Mouse (Mus musculus) liver, embryonic 11.5 days (tissue): Measurements from ENCODE around the gene Zfp78. TPM values are rescaled to one million over a fixed set of nuclear protein-coding genes. Genes with fewer than 3 reads are reported as not detected.
A peak's percentile ranks its signal among the peaks of the same experiment; 100 is the strongest.
"Not testable (repeated sequence)": the region's sequence is repeated elsewhere in the genome, so short reads cannot be mapped to it uniquely, and the experiment has no call there.

Experiments
- ATAC-seq: fragments of 200-750 bp; cut with Nextera tagmentation; replicated peaks from 2 replicates; pipeline ENCODE4 v1.8.0; 2017; ENCODE audit warnings: moderate number of reproducible peaks, mild to moderate bottlenecking, moderate TSS enrichment, moderate library complexity; ENCODE audit not compliant: low FRiP score
- DNase-seq: peaks from one replicate; pipeline ENCODE4 v3.0.0-alpha.2; 2017; ENCODE audit warnings: low spot score
- H3K27ac ChIP-seq: fragments of 300-500 bp; sonication (generic); 2 replicates; pipeline ENCODE4 v1.5.1; 2014; ENCODE audit warnings: mild to moderate bottlenecking, low read depth, low read length, control low read depth
- H3K27me3 ChIP-seq: fragments of 300-500 bp; sonication (generic); replicated peaks from 2 replicates; pipeline ENCODE4 v1.6.1; 2014; ENCODE audit warnings: low read length, mixed read lengths; ENCODE audit not compliant: control insufficient read depth, insufficient read depth
- H3K36me3 ChIP-seq: fragments of 300-500 bp; sonication (generic); 2 replicates; pipeline ENCODE4 v1.6.1; 2014; ENCODE audit warnings: mild to moderate bottlenecking, low read length, moderate library complexity, mixed read lengths; ENCODE audit not compliant: control insufficient read depth, insufficient read depth
- H3K4me1 ChIP-seq: fragments of 300-500 bp; sonication (generic); replicated peaks from 2 replicates; pipeline ENCODE4 v1.6.1; 2014; ENCODE audit warnings: low read length, mixed read lengths; ENCODE audit not compliant: control insufficient read depth, insufficient read depth
- H3K4me2 ChIP-seq: fragments of 300-500 bp; sonication (generic); 2 replicates; pipeline ENCODE4 v1.6.1; 2014; ENCODE audit warnings: mild to moderate bottlenecking, control low read depth, moderate library complexity
- H3K4me3 ChIP-seq: fragments of 300-500 bp; sonication (generic); 2 replicates; pipeline ENCODE4 v1.5.1; 2014; ENCODE audit warnings: low read depth, low read length, control low read depth
- H3K9ac ChIP-seq: fragments of 300-500 bp; sonication (generic); 2 replicates; pipeline ENCODE4 v1.6.1; 2014; ENCODE audit warnings: low read depth, low read length, control low read depth
- H3K9me3 ChIP-seq: fragments of 300-500 bp; sonication (generic); 2 replicates; pipeline ENCODE4 v1.6.1; 2016; ENCODE audit warnings: low read length, inconsistent platforms, mixed read lengths; ENCODE audit not compliant: control insufficient read depth
- WGBS: fragments of 180-500 bp; shearing (Covaris S2); extraction: QIAGEN DNeasy Blood & Tissue Kit; methylation state at CpG from one replicate; pipeline ENCODE4 v1.1.7; 2014; 5-methylcytosine and 5-hydroxymethylcytosine counted together
- polyA plus RNA-seq: library from polyadenylated mRNA; unstranded; fragments of >200 nt; fragmentation: Nextera tagmentation; extraction: Ambion mirVana; gene quantifications from 2 replicates; pipeline ENCODE4 v1.2.1, GENCODE M21; 2014

The Zfp78 gene
- polyA plus RNA-seq, 1 experiment from 2014 or later = 1.3 TPM

GRCm38 (mm10) chr7:6360477-6361060 is 2.5 kb upstream of the Zfp78 start:
- DNase-seq (no peak), ATAC-seq (peak; percentile 34)
- H3K4me1 ChIP-seq = peaks cover 9% of the 10 kb centered on the region
- WGBS = 10% methylated on average over 9 of the region's 9 CpGs
- H3K9ac ChIP-seq = no peak overlapping the region
- H3K4me2 ChIP-seq = no peak overlapping the region
- H3K36me3 ChIP-seq = no peaks in the 10 kb centered on the region
- no peak overlapping the region for H3K4me3 ChIP-seq
- no peaks in the 10 kb centered on the region for H3K9me3 ChIP-seq
- H3K27ac ChIP-seq = no peak overlapping the region
- no peaks in the 10 kb centered on the region for H3K27me3 ChIP-seq

DNA sequence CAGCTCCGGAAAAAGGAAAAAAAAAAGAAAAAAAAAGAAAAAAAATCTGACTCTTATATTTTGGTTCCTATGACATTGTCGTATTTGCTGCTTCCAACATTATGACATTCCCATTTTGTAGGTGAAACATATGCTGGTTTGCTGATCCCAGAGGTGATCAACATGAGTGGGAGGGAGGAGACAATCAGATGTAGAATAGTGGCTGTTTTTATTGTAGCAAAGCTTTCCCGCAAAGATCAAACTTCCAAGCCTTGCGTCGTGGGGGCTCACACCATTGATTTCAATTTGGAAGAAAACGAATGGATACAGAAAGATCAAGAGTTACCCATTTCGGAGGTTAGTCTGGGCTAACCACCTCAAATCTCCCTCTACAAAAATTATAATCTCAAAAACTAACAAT is 1.3 kb upstream of the Zfp78 start:
- Histone ChIP-seq H3K27me3 (no peaks in the 10 kb centered on the region), H3K4me3 (peak overlapping the region; percentile 68), H3K36me3 (no peaks in the 10 kb centered on the region), H3K27ac (peak overlapping the region; percentile 71), H3K9ac (peak overlapping the region; percentile 56; the same call in 1 of the 2 replicates), H3K4me1 (peaks cover 13% of the 10 kb centered on the region), H3K9me3 (no peaks in the 10 kb centered on the region), H3K4me2 (peak overlapping the region; percentile 87)
- WGBS = 27% methylated on average over 7 of the region's 7 CpGs
- ATAC-seq = no peak
- DNase-seq = no peak

DNA sequence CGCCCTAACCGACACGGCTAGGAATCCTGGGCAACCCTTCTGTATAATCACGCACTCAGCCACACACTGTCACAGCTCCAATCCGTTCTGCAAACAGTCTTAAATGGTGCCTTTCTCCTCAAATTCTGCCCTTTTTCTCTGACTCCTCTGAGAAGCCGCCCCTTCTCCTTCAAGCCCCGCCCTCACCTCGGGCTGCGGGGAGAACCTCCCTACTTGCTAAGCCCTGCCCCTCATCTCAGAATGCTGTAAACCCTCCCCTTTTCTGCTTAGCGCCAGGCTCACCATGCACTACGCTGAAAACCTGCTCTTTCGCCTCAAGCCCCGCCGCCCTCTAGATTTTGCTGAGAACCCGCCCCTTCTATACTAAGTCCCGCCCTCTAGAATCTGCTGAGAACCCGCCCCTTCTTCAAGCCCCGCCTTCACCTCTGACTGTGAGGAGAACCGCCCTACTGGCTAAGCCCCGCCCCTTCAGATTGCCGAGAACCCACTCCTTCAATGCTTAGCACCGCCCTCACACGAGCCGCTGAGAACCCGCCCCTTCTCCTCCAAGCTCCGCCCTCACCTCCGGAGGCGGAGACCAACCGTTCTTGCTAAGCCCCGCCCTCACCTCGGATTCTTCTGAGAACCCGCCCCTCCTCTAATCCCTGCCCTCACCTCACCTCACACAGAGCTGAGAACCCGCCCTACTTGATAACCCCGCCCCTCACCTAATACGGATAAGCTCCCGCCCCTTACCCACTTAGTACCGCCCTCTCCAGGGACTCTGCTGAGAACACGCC is 623 bp upstream of the Zfp78 start:
- H3K4me3 ChIP-seq = peak overlapping the region; percentile 68
- peaks cover 13% of the 10 kb centered on the region for H3K4me1 ChIP-seq
- no peaks in the 10 kb centered on the region for H3K9me3 ChIP-seq
- peak overlapping the region; percentile 76 for H3K27ac ChIP-seq
- ATAC-seq (peak; percentile 85), DNase-seq (peak; percentile 99)
- H3K9ac ChIP-seq = peak overlapping the region; percentile 56; the same call in 1 of the 2 replicates
- H3K36me3 ChIP-seq = no peaks in the 10 kb centered on the region
- H3K27me3 ChIP-seq = no peaks in the 10 kb centered on the region
- peak overlapping the region; percentile 87 for H3K4me2 ChIP-seq
- WGBS = under 1% methylated on average over 38 of the region's 38 CpGs

DNA sequence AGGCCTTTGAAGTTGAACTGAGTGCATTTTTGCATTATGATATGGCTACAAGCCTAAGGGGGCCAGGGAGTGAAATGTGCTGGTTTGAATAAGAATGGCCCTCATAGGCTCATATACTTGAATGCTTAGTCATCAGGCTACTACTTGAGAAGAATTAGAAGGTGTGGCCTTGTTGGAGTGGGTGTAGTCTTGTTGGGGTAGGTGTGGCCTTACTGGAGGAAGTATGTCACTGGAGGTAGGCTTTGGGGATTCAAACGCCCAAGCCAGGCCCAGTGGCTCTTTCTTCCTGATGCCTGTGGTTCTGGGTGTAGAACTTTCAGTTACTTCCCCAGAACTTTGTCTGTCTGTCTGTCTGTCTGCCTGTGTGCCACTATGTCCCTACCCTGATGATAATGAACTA is 1.7 kb downstream of the Zfp78 start:
- 75% methylated on average over 1 of the region's 1 CpGs for WGBS
- Histone ChIP-seq H3K4me2 (no peak overlapping the region), H3K27ac (no peak overlapping the region), H3K4me3 (no peak overlapping the region), H3K4me1 (peaks cover 11% of the 10 kb centered on the region), H3K9ac (no peak overlapping the region), H3K27me3 (no peaks in the 10 kb centered on the region), H3K36me3 (no peaks in the 10 kb centered on the region), H3K9me3 (no peaks in the 10 kb centered on the region)
- no peak for DNase-seq
- ATAC-seq = no peak

- Histone ChIP-seq H3K9me3 (no peaks in the 10 kb centered on the region), H3K9ac (no peak overlapping the region), H3K27me3 (no peaks in the 10 kb centered on the region), H3K27ac (peak overlapping the region; percentile 70), H3K4me2 (peak overlapping the region; percentile 2; the same call in 1 of the 2 replicates), H3K4me1 (peaks cover 7% of the 10 kb centered on the region), H3K4me3 (no peak overlapping the region), H3K36me3 (no peaks in the 10 kb centered on the region)
- DNase-seq (no peak), ATAC-seq (peak; percentile 11; the same call in 1 of the 2 replicates)
- 56% methylated on average over 5 of the region's 5 CpGs for WGBS
Observed at GRCm38 (mm10) chr7:6367185-6367584, 4.1 kb downstream of the Zfp78 start.

DNA sequence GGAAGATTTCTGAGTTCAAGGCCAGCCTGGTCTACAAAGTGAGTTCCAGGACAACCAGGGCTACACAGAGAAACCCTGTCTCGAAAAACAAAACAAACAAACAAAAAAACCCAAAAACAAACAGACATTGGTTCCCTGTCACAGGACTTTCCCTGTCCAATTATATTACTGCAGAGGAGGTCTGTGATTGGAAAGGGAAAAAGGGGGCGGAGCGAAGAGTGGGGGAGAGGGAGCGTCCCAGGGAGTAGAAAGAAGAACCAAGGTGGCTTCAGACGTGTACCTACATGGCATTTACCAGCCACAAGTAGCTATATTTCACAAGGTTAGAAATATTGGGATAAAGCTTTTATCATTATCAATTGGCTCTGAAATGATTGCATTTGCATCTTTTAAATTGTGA is 5.1 kb downstream of the Zfp78 start:
- not testable (repeated sequence) for H3K4me1 ChIP-seq, H3K4me2 ChIP-seq, H3K4me3 ChIP-seq, H3K9ac ChIP-seq, H3K27ac ChIP-seq, H3K9me3 ChIP-seq, ATAC-seq, H3K36me3 ChIP-seq, DNase-seq, H3K27me3 ChIP-seq
- WGBS = 80% methylated on average over 5 of the region's 5 CpGs

GRCm38 (mm10) chr7:6369460-6369859 is 6.4 kb downstream of the Zfp78 start:
- DNase-seq = no peak
- H3K4me1 ChIP-seq = 0 out of 2 replicates have a peak, but pooled peaks cover 4% of the 10 kb centered on the region
- H3K27me3 ChIP-seq = no peaks in the 10 kb centered on the region
- H3K4me3 ChIP-seq = no peak overlapping the region
- no peak overlapping the region for H3K27ac ChIP-seq
- WGBS = 74% methylated on average over 3 of the region's 3 CpGs
- H3K36me3 ChIP-seq = no peaks in the 10 kb centered on the region
- no peak overlapping the region for H3K4me2 ChIP-seq
- H3K9me3 ChIP-seq = no peaks in the 10 kb centered on the region
- ATAC-seq = peak; percentile 50
- no peak overlapping the region for H3K9ac ChIP-seq

GRCm38 (mm10) chr7:6372993-6373392 is 9.9 kb downstream of the Zfp78 start:
- ATAC-seq = no peak
- no peak overlapping the region for H3K27ac ChIP-seq
- 82% methylated on average over 3 of the region's 3 CpGs for WGBS
- no peaks in the 10 kb centered on the region for H3K27me3 ChIP-seq
- H3K4me3 ChIP-seq = no peak overlapping the region
- H3K4me2 ChIP-seq = no peak overlapping the region
- H3K9me3 ChIP-seq = no peaks in the 10 kb centered on the region
- H3K36me3 ChIP-seq = no peaks in the 10 kb centered on the region
- no peak overlapping the region for H3K9ac ChIP-seq
- no peaks in the 10 kb centered on the region for H3K4me1 ChIP-seq
- DNase-seq = no peak

DNA sequence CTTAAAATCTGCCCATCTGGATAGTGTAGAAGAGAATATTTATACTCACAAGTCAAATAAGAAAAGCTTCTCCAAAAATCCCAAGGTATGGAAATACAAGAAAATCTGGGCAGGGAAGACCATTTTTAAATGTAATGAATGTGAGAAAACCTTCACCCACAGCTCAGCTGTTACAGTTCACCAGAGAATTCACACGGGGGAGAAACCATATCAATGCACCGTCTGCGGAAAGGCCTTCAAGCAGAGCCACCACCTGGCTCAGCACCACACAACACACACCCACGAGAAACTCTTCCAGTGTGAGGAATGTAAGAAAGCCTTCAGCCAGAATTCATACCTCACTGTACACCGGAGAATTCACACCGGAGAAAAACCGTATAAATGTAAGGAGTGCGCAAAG is 15.4 kb downstream of the Zfp78 start:
- DNase-seq = no peak
- 81% methylated on average over 8 of the region's 8 CpGs for WGBS

More for the DNA sequence above, 15.4 kb downstream of the Zfp78 start:
- Histone ChIP-seq H3K9ac (no peak overlapping the region), H3K9me3 (no peaks in the 10 kb centered on the region), H3K27me3 (no peaks in the 10 kb centered on the region), H3K27ac (no peak overlapping the region), H3K4me1 (no peaks in the 10 kb centered on the region), H3K36me3 (no peaks in the 10 kb centered on the region), H3K4me2 (no peak overlapping the region), H3K4me3 (no peak overlapping the region)
- ATAC-seq = no peak
